Mouse (Mus musculus) bone marrow, adult 2 months (tissue): ENCODE measurements around the gene Mrpl33. TPM values are rescaled to one million over a fixed set of nuclear protein-coding genes. Genes with fewer than 3 reads are reported as not detected.
"Not testable (repeated sequence)": the region's sequence is repeated elsewhere in the genome, so short reads cannot be mapped to it uniquely, and the experiment has no call there.

Experiments used
- H3K27ac ChIP-seq: fragments of 200-500 bp; 2 replicates; pipeline ENCODE4 v1.5.1; 2012; ENCODE audit warnings: low read depth, mild to moderate bottlenecking, control low read depth, inconsistent platforms, low read length; ENCODE audit not compliant: control insufficient read depth, poor library complexity, insufficient read depth
- H3K4me1 ChIP-seq: fragments of 200-500 bp; 2 replicates; pipeline ENCODE4 v1.6.1; 2011; ENCODE audit warnings: low read length; ENCODE audit not compliant: control insufficient read depth, insufficient read depth
- H3K4me3 ChIP-seq: fragments of 200-500 bp; replicated peaks from 2 replicates; pipeline ENCODE3; 2011; ENCODE audit warnings: mild to moderate bottlenecking, low read depth, low read length, control low read depth; ENCODE audit not compliant: control insufficient read depth
- CTCF ChIP-seq: fragments of 200-500 bp; IDR thresholded peaks from 2 replicates; pipeline ENCODE4 v1.5.1; 2011; ENCODE audit warnings: low read length, control low read depth; ENCODE audit not compliant: control insufficient read depth, insufficient read depth
- POLR2A ChIP-seq: fragments of 200-500 bp; IDR thresholded peaks from 2 replicates; pipeline ENCODE4 v1.6.1; 2011; ENCODE audit warnings: low read depth, mild to moderate bottlenecking, control low read depth, low read length, borderline replicate concordance; ENCODE audit not compliant: control insufficient read depth
- WGBS: fragments of 180-500 bp; shearing (Covaris S2); methylation state at CpG from one replicate; pipeline ENCODE4 v1.1.7; 2018; 5-methylcytosine and 5-hydroxymethylcytosine counted together
- polyA plus RNA-seq: library from polyadenylated mRNA; stranded (reverse); fragments of >200 nt; gene quantifications from 2 replicates; pipeline ENCODE4 v1.2.4, GENCODE M21; 2011; ENCODE audit warnings: low replicate concordance; ENCODE audit not compliant: missing spikeins, insufficient read depth, insufficient read length

The Mrpl33 gene
- polyA plus RNA-seq, 1 experiment, result 162 TPM

- peaks cover 2% of the 10 kb centered on the region; the same call in 1 of the 2 replicates for H3K4me1 ChIP-seq
- TF ChIP-seq CTCF (no peak), POLR2A (no peak)
- 79% methylated on average over 3 of the region's 3 CpGs for WGBS
These were observed 23.6 kb downstream of the Mrpl33 start for GRCm38 (mm10) chr5:31620326-31620725.

GRCm38 (mm10) chr5:31627117-31627516 is 30.4 kb downstream of the Mrpl33 start:
- TF ChIP-seq POLR2A (no peak), CTCF (no peak)
- no peaks in the 10 kb centered on the region; the same call in 1 of the 2 replicates for H3K4me1 ChIP-seq
- 62% methylated on average over 3 of the region's 3 CpGs for WGBS
- no peak overlapping the region for H3K27ac ChIP-seq
- H3K4me3 ChIP-seq, result no peak overlapping the region

More at GRCm38 (mm10) chr5:31620326-31620725, 23.6 kb downstream of the Mrpl33 start:
- no peak overlapping the region for H3K4me3 ChIP-seq
- H3K27ac ChIP-seq, result no peak overlapping the region

GRCm38 (mm10) chr5:31627562-31628526 is 31.1 kb downstream of the Mrpl33 start:
- 78% methylated on average over 9 of the region's 9 CpGs for WGBS
- TF ChIP-seq CTCF (no peak), POLR2A (no peak)
- Histone ChIP-seq H3K4me3 (no peak overlapping the region), H3K4me1 (no peaks in the 10 kb centered on the region; the same call in 1 of the 2 replicates), H3K27ac (no peak overlapping the region)

- H3K27ac ChIP-seq, result no peak overlapping the region
- TF ChIP-seq CTCF (no peak), POLR2A (no peak)
- H3K4me1 ChIP-seq, result no peaks in the 10 kb centered on the region; the same call in 1 of the 2 replicates
- 79% methylated on average over 8 of the region's 8 CpGs for WGBS
- H3K4me3 ChIP-seq, result no peak overlapping the region
These were observed 31.8 kb downstream of the Mrpl33 start for GRCm38 (mm10) chr5:31628555-31628954.

- TF ChIP-seq POLR2A (no peak), CTCF (no peak)
- H3K4me3 ChIP-seq, result no peak overlapping the region
- WGBS, result 81% methylated on average over 5 of the region's 5 CpGs
- H3K4me1 ChIP-seq, result no peaks in the 10 kb centered on the region; the same call in 1 of the 2 replicates
- H3K27ac ChIP-seq, result no peak overlapping the region
These were observed 33.3 kb downstream of the Mrpl33 start for GRCm38 (mm10) chr5:31630064-31630463.

- H3K27ac ChIP-seq, H3K4me1 ChIP-seq, H3K4me3 ChIP-seq: not testable (repeated sequence)
- WGBS, result 92% methylated on average over 4 of the region's 4 CpGs
These were observed 34.4 kb downstream of the Mrpl33 start for GRCm38 (mm10) chr5:31631169-31631568.

GRCm38 (mm10) chr5:31634161-31634560 is 37.4 kb downstream of the Mrpl33 start:
- no peak overlapping the region for H3K4me3 ChIP-seq
- TF ChIP-seq POLR2A, result no peak
- no peak for TF ChIP-seq CTCF
- H3K27ac ChIP-seq, result peak overlapping the region; percentile 6; the same call in 1 of the 2 replicates
- H3K4me1 ChIP-seq, result peaks cover 2% of the 10 kb centered on the region; the same call in 1 of the 2 replicates
- 80% methylated on average over 4 of the region's 4 CpGs for WGBS

- TF ChIP-seq CTCF, result no peak
- no peak for TF ChIP-seq POLR2A
- Histone ChIP-seq H3K4me3 (no peak overlapping the region), H3K4me1 (peaks cover 2% of the 10 kb centered on the region; the same call in 1 of the 2 replicates), H3K27ac (no peak overlapping the region)
- 89% methylated on average over 5 of the region's 5 CpGs for WGBS
These were observed 37.9 kb downstream of the Mrpl33 start for GRCm38 (mm10) chr5:31634679-31635078.
